Mouse (Mus musculus) frontal cortex, postnatal 25 days (tissue): ENCODE data around the gene Kras.

ENCODE experiments used
- DNase-seq, 2 experiments: peaks; one replicate each; pipeline ENCODE4 v3.0.0; 2022; ENCODE audit warnings: low spot score in 2 of 2

Gene Kras

GRCm38 (mm10) chr6:145250185-145250791 lies at the start of gene Kras:
Kras (minus strand) TSS chr6:145250239.
- DNase-seq = peak; percentile 58 to 78

- no peak for DNase-seq
These were observed 47.6 kb upstream of the Kras start for GRCm38 (mm10) chr6:145297626-145298025.

- no peak for DNase-seq
These were observed 46.9 kb upstream of the Kras start for GRCm38 (mm10) chr6:145296979-145297378.

- DNase-seq = no peak
These were observed 45.1 kb upstream of the Kras start for GRCm38 (mm10) chr6:145295171-145295570.

- no peak for DNase-seq
These were observed 43.1 kb upstream of the Kras start for GRCm38 (mm10) chr6:145293156-145293555.

- no peak for DNase-seq
These were observed 41.6 kb upstream of the Kras start for GRCm38 (mm10) chr6:145291383-145292289.

GRCm38 (mm10) chr6:145285656-145286055 lies 35.6 kb upstream of the Kras start:
- DNase-seq = no peak

GRCm38 (mm10) chr6:145284286-145284685 lies 34.2 kb upstream of the Kras start:
- no peak for DNase-seq

GRCm38 (mm10) chr6:145277138-145277763 lies 27.2 kb upstream of the Kras start:
- DNase-seq = no peak

GRCm38 (mm10) chr6:145276265-145276780 lies 26.3 kb upstream of the Kras start:
- no peak for DNase-seq

GRCm38 (mm10) chr6:145275586-145276219 lies 25.7 kb upstream of the Kras start:
- DNase-seq = no peak

GRCm38 (mm10) chr6:145273971-145274620 lies 24.1 kb upstream of the Kras start:
- DNase-seq = no peak

- no peak for DNase-seq
These were observed 22.3 kb upstream of the Kras start for GRCm38 (mm10) chr6:145272142-145272937.

- no peak for DNase-seq
These were observed 19.3 kb upstream of the Kras start for GRCm38 (mm10) chr6:145269313-145269845.

GRCm38 (mm10) chr6:145267692-145268091 lies 17.7 kb upstream of the Kras start:
- DNase-seq = no peak

- no peak for DNase-seq
These were observed 12.3 kb upstream of the Kras start for GRCm38 (mm10) chr6:145262314-145262713.

- no peak for DNase-seq
These were observed 6.6 kb upstream of the Kras start for GRCm38 (mm10) chr6:145256701-145257073.

GRCm38 (mm10) chr6:145255952-145256700 lies 6.1 kb upstream of the Kras start:
- no peak for DNase-seq

GRCm38 (mm10) chr6:145250820-145251219 lies 781 bp upstream of the Kras start:
- DNase-seq = peak in 1 of 2 experiments; percentile 39
